Mouse (Mus musculus) Muller cell, postnatal 12 days (primary cell): ENCODE data around the gene Gng7.
A peak's percentile ranks its signal among the peaks of the same experiment; 100 is the strongest.

Source experiments
- DNase-seq: peaks from one replicate; pipeline ENCODE4 v3.0.0-alpha.2; 2015; ENCODE audit errors: inconsistent ontology term

Gene Gng7

GRCm38 (mm10) chr10:80968106-80968505 is 46.6 kb downstream of the Gng7 start:
- DNase-seq = no peak

GRCm38 (mm10) chr10:80967101-80967656 is 47.6 kb downstream of the Gng7 start:
- DNase-seq = peak; percentile 54

- DNase-seq = no peak
Observed at GRCm38 (mm10) chr10:80966296-80966695, 48.4 kb downstream of the Gng7 start.

- DNase-seq = peak; percentile 65
Observed at GRCm38 (mm10) chr10:80963031-80963975, 51.4 kb downstream of the Gng7 start.

GRCm38 (mm10) chr10:80962585-80962984 is 52.2 kb downstream of the Gng7 start:
- no peak for DNase-seq

GRCm38 (mm10) chr10:80962051-80962472 is 52.7 kb downstream of the Gng7 start:
- DNase-seq = no peak

- DNase-seq = peak; percentile 99
Observed at GRCm38 (mm10) chr10:80960551-80961508, 53.9 kb downstream of the Gng7 start.

GRCm38 (mm10) chr10:80958979-80959637 is 55.6 kb downstream of the Gng7 start:
- no peak for DNase-seq

- DNase-seq = no peak
Observed at GRCm38 (mm10) chr10:80957791-80958190, 57.0 kb downstream of the Gng7 start.

GRCm38 (mm10) chr10:80956901-80957300 is 57.8 kb downstream of the Gng7 start:
- no peak for DNase-seq

GRCm38 (mm10) chr10:80956385-80956784 is 58.4 kb downstream of the Gng7 start:
- DNase-seq = no peak

- DNase-seq = peak; percentile 84
Observed at GRCm38 (mm10) chr10:80955536-80955935, 59.2 kb downstream of the Gng7 start.

GRCm38 (mm10) chr10:80954843-80955242 is 59.9 kb downstream of the Gng7 start:
- DNase-seq = peak; percentile 88

- no peak for DNase-seq
Observed at GRCm38 (mm10) chr10:80954415-80954814, 60.3 kb downstream of the Gng7 start.

- no peak for DNase-seq
Observed at GRCm38 (mm10) chr10:80952449-80952848, 62.3 kb downstream of the Gng7 start.

GRCm38 (mm10) chr10:80951761-80952390 is 62.9 kb downstream of the Gng7 start:
- no peak for DNase-seq

- DNase-seq = no peak
Observed at GRCm38 (mm10) chr10:80950314-80950713, 64.4 kb downstream of the Gng7 start.

GRCm38 (mm10) chr10:80949081-80949480 is 65.7 kb downstream of the Gng7 start:
- no peak for DNase-seq

GRCm38 (mm10) chr10:80948570-80948969 is 66.2 kb downstream of the Gng7 start:
- peak; percentile 79 for DNase-seq

GRCm38 (mm10) chr10:80947802-80948201 is 66.9 kb downstream of the Gng7 start:
- peak; percentile 92 for DNase-seq
